10 mouse cellular contexts compared by ENCODE assay signal in genomic region chr16:43592801-43593200, GRCm38 (mm10).
DNase-seq lines count a peak whose midpoint lies in the region; ATAC-seq and TF ChIP-seq lines count a peak whose summit lies in the region.
"Had no signal": no experiment of that assay in that cellular context is flagged by ENCODE, and none has a peak within 500 bp of the region (broad histone marks: within the 10 kb centered on the region; RNA-seq: fewer than 3 reads in every experiment).

No protein-coding gene starts in this region.

- intact Hi-C loops in left cerebral cortex, adult 2 months (cut with DNase I), result loop anchor here (2.0 to 10.0 kb wide), 3 partner anchors 52 to 1418 kb away; no protein-coding TSS in a partner anchor

- H3K4me2 ChIP-seq in forebrain, embryonic 11.5 days (ENCODE audit: low read depth, low read length, severe bottlenecking), result no peak overlapping the region

- no peaks in the 10 kb centered on the region for H3K36me3 ChIP-seq in forebrain, embryonic 11.5 days (ENCODE audit: control insufficient read depth, insufficient read depth, low read length)
- 0 out of 2 replicates have a peak, but pooled peaks cover 3% of the 10 kb centered on the region for H3K36me3 ChIP-seq in forebrain, embryonic 10.5 days (replicated peaks)

- H3K9me3 ChIP-seq in forebrain, embryonic 11.5 days (ENCODE audit: control insufficient read depth, low read length), result no peaks in the 10 kb centered on the region
- no peaks in the 10 kb centered on the region for H3K9me3 ChIP-seq in forebrain, embryonic 10.5 days
- H3K9me3 ChIP-seq: megakaryocyte, embryonic 14.5 days had no signal

- H3K9ac ChIP-seq in forebrain, embryonic 11.5 days (ENCODE audit: low read length), result no peak overlapping the region

- H3K27me3 ChIP-seq in forebrain, embryonic 11.5 days (ENCODE audit: control insufficient read depth, insufficient read depth, low read length), result no peaks in the 10 kb centered on the region
- no peaks in the 10 kb centered on the region for H3K27me3 ChIP-seq in forebrain, embryonic 10.5 days (ENCODE audit: poor library complexity, severe bottlenecking)
- H3K27me3 ChIP-seq: megakaryocyte, embryonic 14.5 days had no signal

- TF ChIP-seq CTCF in left cerebral cortex, adult 2 months (IDR thresholded peaks at IDR 0.05), result peak; percentile 61

- no peak overlapping the region for H3K27ac ChIP-seq in forebrain, embryonic 11.5 days (ENCODE audit: low read depth, low read length)
- H3K27ac ChIP-seq in forebrain, embryonic 10.5 days, result no peak overlapping the region
- no peak overlapping the region; the same call in 1 of the 2 replicates for H3K27ac ChIP-seq in left cerebral cortex, adult 2 months

- DNase-seq in forebrain, embryonic 11.5 days (ENCODE audit: low spot score), result no peak
- no peak for DNase-seq in forebrain, embryonic 10.5 days (ENCODE audit: extremely low spot score, low spot score)
- no peak for DNase-seq in left cerebral cortex, adult 2 months (ENCODE audit: extremely low spot score in 1 of 2, low spot score in 2 of 2)
- no peak for DNase-seq in left cerebral cortex, adult 18-20 months (ENCODE audit: low spot score in 2 of 2)
- peak; percentile 56 for DNase-seq in MN1 (ENCODE audit: low spot score)
- DNase-seq in yolk sac, embryonic 10.5 days (ENCODE audit: low spot score), result no peak
- no peak for DNase-seq in ovary, postnatal 36 days (ENCODE audit: low spot score)
- DNase-seq: gastrocnemius, postnatal 10 days had no signal

- 16% methylated on average over 1 of the region's 1 CpGs for WGBS in forebrain, embryonic 11.5 days
- 30% methylated on average over 1 of the region's 1 CpGs for WGBS in forebrain, embryonic 10.5 days

- no peak overlapping the region for H3K4me3 ChIP-seq in forebrain, embryonic 11.5 days (ENCODE audit: low read depth, low read length)
- H3K4me3 ChIP-seq in forebrain, embryonic 10.5 days, result no peak overlapping the region
- H3K4me3 ChIP-seq in left cerebral cortex, adult 2 months, result no peak overlapping the region
- H3K4me3 ChIP-seq: megakaryocyte, embryonic 14.5 days had no signal

- no peaks in the 10 kb centered on the region for H3K4me1 ChIP-seq in forebrain, embryonic 11.5 days (replicated peaks; ENCODE audit: control insufficient read depth, insufficient read depth, low read length)
- peaks cover 5% of the 10 kb centered on the region; the same call in 1 of the 2 replicates for H3K4me1 ChIP-seq in forebrain, embryonic 10.5 days
- H3K4me1 ChIP-seq: megakaryocyte, embryonic 14.5 days had no signal

- ATAC-seq in forebrain, embryonic 11.5 days (replicated peaks; ENCODE audit: low FRiP score), result 0 out of 2 replicates have a peak, but pooled peaks have one; percentile 44
- peak; percentile 66 for ATAC-seq in inflammation-experienced regulatory T-cells, adult 6 months
